Mouse (Mus musculus) forebrain, embryonic 10.5 days (tissue): ENCODE results near the gene 1700029J07Rik. TPM values are rescaled to one million over a fixed set of nuclear protein-coding genes. Genes with fewer than 3 reads are reported as not detected.
A peak's percentile ranks its signal among the peaks of the same experiment; 100 is the strongest.

Experiments used
- DNase-seq: peaks from one replicate; pipeline ENCODE4 v3.0.0-alpha.2; 2017; ENCODE audit warnings: low spot score; ENCODE audit errors: extremely low spot score
- H3K27ac ChIP-seq: fragments of 300-500 bp; sonication (generic); 2 replicates; pipeline ENCODE4 v1.5.1; 2016; ENCODE audit warnings: mild to moderate bottlenecking
- H3K27me3 ChIP-seq: fragments of 300-500 bp; sonication (generic); 2 replicates; pipeline ENCODE4 v1.6.1; 2016; ENCODE audit warnings: mild to moderate bottlenecking; ENCODE audit not compliant: poor library complexity, severe bottlenecking
- H3K36me3 ChIP-seq: fragments of 300-500 bp; sonication (generic); replicated peaks from 2 replicates; pipeline ENCODE4 v1.6.1; 2016; ENCODE audit warnings: mild to moderate bottlenecking, moderate library complexity
- H3K4me1 ChIP-seq: fragments of 300-500 bp; sonication (generic); 2 replicates; pipeline ENCODE4 v1.6.1; 2016
- H3K4me3 ChIP-seq: fragments of 300-500 bp; sonication (generic); 2 replicates; pipeline ENCODE4 v1.5.1; 2016; ENCODE audit warnings: mild to moderate bottlenecking, moderate library complexity
- H3K9me3 ChIP-seq: fragments of 300-500 bp; sonication (generic); 2 replicates; pipeline ENCODE4 v1.6.1; 2016; ENCODE audit warnings: mild to moderate bottlenecking, moderate library complexity
- WGBS: fragments of 180-500 bp; shearing (Covaris S2); methylation state at CpG from one replicate; pipeline ENCODE4 v1.1.7; 2016; 5-methylcytosine and 5-hydroxymethylcytosine counted together
- polyA plus RNA-seq: library from polyadenylated mRNA; unstranded; fragments of >200 nt; fragmentation: Nextera tagmentation; extraction: Ambion mirVana; gene quantifications from 2 replicates; pipeline ENCODE4 v1.2.1, GENCODE M21; 2016

The 1700029J07Rik gene
- 3.7 and 4.2 TPM in 2 replicates for polyA plus RNA-seq

DNA sequence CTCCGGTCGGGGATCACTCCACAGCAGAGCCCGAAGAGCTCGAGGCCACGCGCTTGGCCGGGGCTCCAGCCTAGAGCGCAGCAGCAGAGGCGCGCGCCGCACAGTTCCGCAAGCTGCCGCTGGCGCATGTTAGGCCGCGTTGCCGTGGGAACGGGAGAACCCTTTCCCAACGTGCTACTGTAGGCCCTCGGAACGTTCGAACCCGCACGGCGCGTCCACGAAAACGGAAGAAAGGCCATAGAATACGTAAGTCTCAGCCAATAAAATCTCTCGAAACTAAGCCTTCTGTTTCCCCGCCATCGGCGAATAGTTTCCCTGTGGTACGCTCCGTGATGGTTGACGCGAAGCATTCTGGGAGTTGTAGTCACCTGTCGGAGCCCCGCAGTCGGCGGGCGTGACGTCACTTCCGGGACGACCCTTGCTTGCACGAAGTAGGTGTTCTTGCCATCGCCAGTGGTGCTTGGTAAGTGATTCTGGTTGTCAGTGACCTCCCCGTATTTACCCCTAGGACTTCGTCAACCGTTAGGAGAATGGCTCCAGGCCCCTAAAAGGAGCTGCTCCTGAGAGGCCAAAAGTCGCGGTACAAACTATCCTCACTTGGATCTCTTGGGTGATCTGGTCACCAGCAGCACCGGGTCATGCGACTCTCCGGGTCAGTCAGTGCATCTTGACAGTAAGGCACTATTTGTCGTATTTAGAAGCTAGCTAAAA is at the start of gene 1700029J07Rik, which contains the start of gene Ufsp2:
TSS of gene 1700029J07Rik (minus strand) at position 127 of the 711 bp plus-strand sequence.
TSS of gene Ufsp2 (plus strand) at position 403 of the 711 bp plus-strand sequence.
- H3K4me3 ChIP-seq: peak within 1 kb of the TSS; percentile 66
- peak within 1 kb of the TSS; percentile 91 for H3K27ac ChIP-seq
- peak; percentile 99 for DNase-seq
- H3K4me1 ChIP-seq: peaks cover 18% of the 10 kb centered on the region
- peaks cover 29% of the 10 kb centered on the region for H3K36me3 ChIP-seq
- peaks cover 12% of the 10 kb centered on the region for H3K9me3 ChIP-seq
- no peaks in the 10 kb centered on the region for H3K27me3 ChIP-seq
- WGBS: 1% methylated on average over 57 of the region's 57 CpGs

DNA sequence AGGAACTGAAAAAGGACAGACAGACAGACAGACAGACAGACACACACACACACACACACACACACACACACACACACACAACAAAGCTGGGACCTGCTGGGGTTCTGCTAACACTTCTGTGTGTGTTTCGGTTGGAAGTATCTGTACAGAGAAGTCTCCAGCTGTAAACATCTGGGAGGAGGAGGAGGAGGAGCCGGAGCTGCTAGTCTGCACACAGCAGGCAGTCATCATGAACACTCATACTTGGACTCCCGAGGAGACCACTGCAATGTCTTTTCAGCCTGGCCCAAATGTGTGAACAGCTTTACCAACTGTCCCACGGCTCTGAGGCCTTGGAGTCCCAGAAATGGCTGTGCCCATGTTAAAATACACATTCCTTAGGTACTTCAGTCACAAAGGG is 49.3 kb upstream of the 1700029J07Rik start:
- H3K27ac ChIP-seq: no peak overlapping the region
- no peaks in the 10 kb centered on the region for H3K36me3 ChIP-seq
- H3K27me3 ChIP-seq: no peaks in the 10 kb centered on the region
- WGBS: 74% methylated on average over 4 of the region's 4 CpGs
- DNase-seq: no peak
- no peaks in the 10 kb centered on the region for H3K9me3 ChIP-seq
- no peaks in the 10 kb centered on the region for H3K4me1 ChIP-seq
- H3K4me3 ChIP-seq: no peak overlapping the region

DNA sequence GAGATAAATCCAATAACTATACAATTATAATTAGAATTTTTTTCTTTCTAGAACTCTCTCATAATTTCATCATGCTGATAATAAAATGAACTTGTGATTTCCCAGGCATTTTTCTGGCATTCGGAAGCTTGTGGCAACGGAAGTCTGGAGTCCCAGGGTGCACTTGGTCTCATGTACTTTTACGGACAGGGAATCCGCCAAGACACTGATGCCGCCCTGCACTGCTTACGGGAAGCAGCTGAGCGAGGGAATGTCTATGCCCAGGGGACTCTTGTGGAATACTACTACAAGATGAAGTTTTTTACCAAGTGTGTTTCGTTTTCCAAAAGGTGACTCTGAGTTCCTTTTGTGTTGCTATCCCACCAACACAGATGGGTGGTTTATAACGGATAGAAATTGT is 47.7 kb upstream of the 1700029J07Rik start:
- 92% methylated on average over 9 of the region's 9 CpGs for WGBS

DNA sequence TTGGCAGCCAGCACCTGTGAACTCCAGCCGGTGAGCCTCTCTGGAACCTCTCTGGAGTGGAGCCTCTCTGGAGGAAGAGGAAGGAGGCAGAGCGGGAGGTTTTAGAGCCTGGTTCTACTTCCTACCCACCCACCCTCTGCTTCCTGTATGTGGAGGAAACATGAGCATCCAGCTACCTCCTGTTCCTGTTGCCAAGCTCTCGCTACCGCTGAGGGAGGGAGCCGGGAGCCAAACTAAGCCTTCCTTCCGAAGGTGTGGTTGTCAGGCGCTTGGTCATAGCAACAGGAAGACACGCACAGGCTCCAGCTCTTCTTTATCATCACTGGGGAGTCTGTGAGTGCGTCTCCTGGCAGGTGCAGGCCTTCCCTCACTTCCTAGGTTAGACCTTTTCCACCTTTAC is 47.2 kb upstream of the 1700029J07Rik start:
- WGBS: 93% methylated on average over 9 of the region's 9 CpGs
- Histone ChIP-seq H3K9me3 (no peaks in the 10 kb centered on the region), H3K27ac (no peak overlapping the region), H3K36me3 (no peaks in the 10 kb centered on the region), H3K27me3 (no peaks in the 10 kb centered on the region), H3K4me3 (no peak overlapping the region), H3K4me1 (no peaks in the 10 kb centered on the region)
- no peak for DNase-seq

More for the DNA sequence above, 47.7 kb upstream of the 1700029J07Rik start:
- Histone ChIP-seq H3K4me1 (no peaks in the 10 kb centered on the region), H3K27me3 (no peaks in the 10 kb centered on the region), H3K9me3 (no peaks in the 10 kb centered on the region), H3K27ac (no peak overlapping the region), H3K4me3 (no peak overlapping the region), H3K36me3 (no peaks in the 10 kb centered on the region)
- DNase-seq: no peak

DNA sequence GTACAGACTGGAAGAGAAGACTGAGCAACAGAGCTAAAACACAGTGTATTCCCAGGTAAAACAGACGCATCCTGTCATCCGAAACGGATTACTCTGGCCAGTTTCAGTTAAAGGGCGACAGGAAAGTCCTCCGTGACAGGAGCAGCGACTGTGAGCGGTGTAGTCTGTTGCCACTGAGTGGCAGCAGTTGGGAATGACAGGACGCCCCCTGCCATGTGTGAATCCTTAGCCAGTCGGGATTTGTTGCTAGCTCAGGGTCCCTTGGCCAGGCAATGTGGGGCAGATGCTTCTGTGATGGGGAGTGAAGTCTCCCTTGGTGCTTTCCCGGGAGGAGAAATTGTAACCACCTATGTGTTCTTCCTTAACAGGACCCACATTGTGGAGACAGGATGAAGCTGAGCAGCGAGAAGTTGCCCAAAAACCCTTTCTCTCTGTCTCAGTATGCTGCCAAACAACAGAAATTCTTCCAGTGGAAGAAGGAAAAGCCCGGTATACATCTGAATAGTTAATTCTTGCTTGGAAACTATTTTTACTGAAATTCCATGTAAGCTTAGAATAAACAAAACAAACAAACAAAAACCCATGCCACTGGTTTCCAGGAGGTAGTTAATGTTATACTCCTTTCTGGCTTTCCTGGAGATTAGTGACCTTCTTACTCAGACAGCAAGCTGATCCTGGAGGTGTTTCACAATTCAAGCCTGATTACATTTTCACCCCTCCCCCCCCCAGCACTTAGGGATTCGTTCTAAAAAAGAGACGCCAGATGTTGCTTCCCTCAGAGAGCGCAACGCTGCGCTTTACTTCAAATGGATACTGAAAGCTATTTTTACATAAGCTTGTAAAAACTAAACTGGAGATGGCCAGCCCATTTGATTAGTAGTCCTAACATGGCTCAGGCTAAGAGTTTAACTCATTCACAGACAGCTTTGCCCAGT is 36.0 kb upstream of the 1700029J07Rik start:
- peak; percentile 28 for DNase-seq
- WGBS: 18% methylated on average over 17 of the region's 17 CpGs
- peak overlapping the region; percentile 33; the same call in 1 of the 2 replicates for H3K4me3 ChIP-seq

DNA sequence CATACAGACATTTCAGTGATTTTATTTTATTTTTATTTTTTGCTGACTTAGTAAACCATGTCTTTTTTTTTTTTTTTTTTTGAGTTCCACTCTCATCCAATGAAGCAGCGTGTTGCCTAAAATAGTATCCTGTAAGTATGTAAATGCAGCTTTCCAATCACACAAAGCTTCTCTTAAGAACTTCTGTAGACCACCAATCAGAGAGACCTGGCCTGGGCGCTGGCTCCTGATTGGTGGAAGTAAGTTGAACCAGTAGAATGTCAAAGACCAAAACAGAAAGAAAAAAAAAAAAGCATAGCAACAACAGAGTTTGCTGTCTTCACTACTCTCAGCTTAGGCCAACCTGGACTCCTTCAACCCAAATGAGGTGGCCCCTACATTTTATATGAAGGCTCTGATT is 35.3 kb upstream of the 1700029J07Rik start:
- H3K27ac ChIP-seq: no peak overlapping the region
- H3K36me3 ChIP-seq: no peaks in the 10 kb centered on the region
- no peaks in the 10 kb centered on the region; the same call in 1 of the 2 replicates for H3K27me3 ChIP-seq
- WGBS: 49% methylated on average over 2 of the region's 2 CpGs
- H3K4me1 ChIP-seq: peaks cover 11% of the 10 kb centered on the region
- H3K9me3 ChIP-seq: no peaks in the 10 kb centered on the region
- no peak for DNase-seq
- H3K4me3 ChIP-seq: peak overlapping the region; percentile 33; the same call in 1 of the 2 replicates

More for the DNA sequence above, 36.0 kb upstream of the 1700029J07Rik start:
- peak overlapping the region; percentile 48; the same call in 1 of the 2 replicates for H3K27ac ChIP-seq
- no peaks in the 10 kb centered on the region for H3K9me3 ChIP-seq
- no peaks in the 10 kb centered on the region for H3K36me3 ChIP-seq
- peaks cover 11% of the 10 kb centered on the region for H3K4me1 ChIP-seq
- no peaks in the 10 kb centered on the region; the same call in 1 of the 2 replicates for H3K27me3 ChIP-seq

DNA sequence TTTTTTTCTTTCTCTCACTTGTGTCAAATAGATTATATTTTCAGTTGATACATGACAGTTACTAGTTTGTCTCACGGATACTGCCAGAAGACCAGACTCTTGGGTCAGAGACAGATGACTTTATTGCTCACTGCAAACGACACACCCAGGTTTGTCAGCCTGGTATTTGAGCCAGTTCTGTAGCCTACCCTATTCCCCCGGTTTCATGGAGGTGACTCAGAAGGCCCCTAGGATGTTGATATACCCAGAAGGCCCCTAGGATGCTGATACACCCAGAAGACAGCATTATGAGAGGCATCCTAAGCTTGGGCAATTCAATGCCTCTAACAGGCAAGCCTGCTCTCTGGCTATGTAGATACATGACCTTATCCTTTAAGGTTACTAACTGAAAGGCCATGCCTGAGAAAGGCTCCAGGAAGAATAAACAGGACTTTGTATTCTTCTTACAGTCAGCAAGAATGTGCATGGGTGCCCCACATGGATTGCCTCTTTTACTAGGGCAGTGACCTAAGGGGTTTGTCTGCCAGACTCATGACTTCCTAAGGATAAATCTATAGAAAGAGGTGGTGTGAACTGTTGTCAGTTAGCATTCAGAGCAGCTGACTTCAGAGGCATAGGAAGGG is 32.1 kb upstream of the 1700029J07Rik start:
- no peaks in the 10 kb centered on the region for H3K36me3 ChIP-seq
- H3K4me1 ChIP-seq: peaks cover 11% of the 10 kb centered on the region
- WGBS: 83% methylated on average over 3 of the region's 3 CpGs
- H3K27ac ChIP-seq: no peak overlapping the region
- H3K27me3 ChIP-seq: no peaks in the 10 kb centered on the region; the same call in 1 of the 2 replicates
- H3K9me3 ChIP-seq: no peaks in the 10 kb centered on the region
- H3K4me3 ChIP-seq: no peak overlapping the region
- DNase-seq: no peak

DNA sequence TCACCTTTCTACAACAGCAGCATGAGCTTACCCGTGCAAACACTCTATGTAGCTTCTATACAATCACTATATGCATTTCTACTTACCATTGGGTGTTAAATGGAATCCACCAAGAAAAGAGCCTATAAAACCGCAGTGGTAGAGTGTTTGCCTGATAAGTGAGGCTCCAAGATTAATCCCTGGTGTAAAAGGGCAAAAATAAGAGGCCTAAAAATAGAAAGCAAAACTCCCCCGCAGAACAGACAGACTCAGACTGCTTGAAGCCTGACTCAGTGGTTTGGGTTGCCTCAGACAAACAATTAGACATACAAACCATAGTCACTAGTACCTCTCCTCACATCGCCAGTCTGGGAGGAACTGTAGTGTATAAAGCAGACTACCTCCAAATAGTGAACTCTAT is 30.5 kb upstream of the 1700029J07Rik start, which contains the start of gene Ankrd37:
TSS of gene Ankrd37 (minus strand) at position 112 of the 400 bp plus-strand sequence.
- H3K36me3 ChIP-seq: no peaks in the 10 kb centered on the region
- DNase-seq: no peak
- H3K4me1 ChIP-seq: peaks cover 3% of the 10 kb centered on the region
- 80% methylated on average over 4 of the region's 4 CpGs for WGBS
- H3K9me3 ChIP-seq: no peaks in the 10 kb centered on the region
- H3K27ac ChIP-seq: no peak within 1 kb of the TSS
- H3K4me3 ChIP-seq: no peak within 1 kb of the TSS
- no peaks in the 10 kb centered on the region for H3K27me3 ChIP-seq

DNA sequence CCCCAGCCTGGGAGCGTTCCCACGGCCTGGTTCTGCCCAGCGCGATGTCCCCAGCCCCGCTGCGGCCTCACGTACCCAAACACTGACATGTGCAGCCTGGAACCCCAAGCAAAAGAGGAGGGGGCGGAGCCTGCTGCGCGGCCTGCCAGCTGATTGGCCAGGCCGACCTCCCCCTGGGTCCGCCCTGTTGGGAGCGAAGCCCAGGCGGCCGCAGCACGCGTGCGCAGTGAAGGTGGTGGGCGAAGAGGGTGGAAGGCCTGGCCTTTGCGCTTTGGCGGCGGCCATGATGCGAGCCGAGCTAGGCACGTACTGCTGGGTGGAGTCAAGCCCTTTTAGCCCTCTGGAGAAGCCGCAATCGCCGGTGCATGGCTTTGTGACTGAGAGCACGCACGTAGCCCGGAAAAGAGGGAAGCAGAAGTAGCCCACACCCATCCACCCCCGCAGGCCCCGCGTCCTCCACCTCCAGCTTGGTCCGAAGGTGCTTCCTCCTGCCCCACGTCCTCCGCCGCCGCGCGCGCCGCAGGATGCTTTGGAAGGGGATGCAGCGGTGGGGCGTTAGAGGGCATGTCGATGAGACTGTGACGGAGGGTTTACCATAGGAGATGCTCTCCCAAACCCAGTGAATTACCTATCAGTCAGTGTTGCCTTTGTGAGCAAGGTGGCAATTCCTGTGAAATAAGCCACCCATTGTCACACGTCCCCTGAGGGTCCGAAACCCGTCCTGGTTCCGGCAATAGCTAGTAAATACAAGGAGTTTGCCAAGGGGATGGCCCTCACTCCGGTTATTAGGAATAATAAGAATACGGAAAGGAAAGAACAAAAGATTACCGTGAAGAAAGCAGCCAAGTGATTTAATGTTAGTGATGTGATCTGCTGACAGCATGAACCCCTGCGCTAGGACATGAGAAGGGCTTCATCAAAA is 25.0 kb upstream of the 1700029J07Rik start:
- WGBS: 6% methylated on average over 55 of the region's 55 CpGs
- Histone ChIP-seq H3K36me3 (peaks cover 29% of the 10 kb centered on the region), H3K27me3 (no peaks in the 10 kb centered on the region), H3K9me3 (no peaks in the 10 kb centered on the region), H3K4me3 (peak overlapping the region; percentile 63), H3K4me1 (peaks cover 26% of the 10 kb centered on the region), H3K27ac (peak overlapping the region; percentile 98)
- DNase-seq: peak; percentile 99

DNA sequence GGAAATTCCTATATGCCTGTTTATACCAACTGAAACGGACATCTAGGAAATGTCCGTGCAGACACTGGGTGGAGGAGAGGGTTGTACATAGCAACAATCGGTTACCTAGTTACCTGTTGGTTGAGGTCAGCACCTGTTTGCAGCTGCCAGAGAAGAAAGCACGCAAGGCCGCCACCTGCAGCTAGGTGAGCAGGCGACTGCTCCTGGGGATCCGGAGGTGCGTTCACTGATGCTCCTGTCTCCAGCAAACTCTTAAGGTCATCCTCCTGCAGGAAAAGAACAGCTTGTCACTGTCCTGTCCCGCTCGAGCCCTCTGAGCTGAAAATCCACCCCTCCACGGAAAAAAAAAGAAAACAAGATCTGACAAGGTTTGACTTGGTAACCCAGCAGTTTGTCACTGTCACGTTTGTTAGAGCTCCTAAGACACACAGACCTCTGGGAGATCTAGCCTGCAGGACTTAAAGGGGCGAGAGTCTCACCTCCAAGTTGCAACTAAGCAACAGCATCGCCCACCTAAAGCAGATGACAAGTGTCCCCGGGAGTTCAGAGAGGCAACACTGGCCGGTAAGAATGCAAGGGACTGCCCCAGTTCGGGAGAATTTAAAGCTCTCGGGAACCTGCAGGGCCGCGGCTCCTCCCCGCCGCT is 24.2 kb upstream of the 1700029J07Rik start, which contains the start of gene Lrp2bp:
TSS of gene Lrp2bp (plus strand) at position 166 of the 646 bp plus-strand sequence.
- WGBS: 5% methylated on average over 22 of the region's 22 CpGs
- peak; percentile 24 for DNase-seq

DNA sequence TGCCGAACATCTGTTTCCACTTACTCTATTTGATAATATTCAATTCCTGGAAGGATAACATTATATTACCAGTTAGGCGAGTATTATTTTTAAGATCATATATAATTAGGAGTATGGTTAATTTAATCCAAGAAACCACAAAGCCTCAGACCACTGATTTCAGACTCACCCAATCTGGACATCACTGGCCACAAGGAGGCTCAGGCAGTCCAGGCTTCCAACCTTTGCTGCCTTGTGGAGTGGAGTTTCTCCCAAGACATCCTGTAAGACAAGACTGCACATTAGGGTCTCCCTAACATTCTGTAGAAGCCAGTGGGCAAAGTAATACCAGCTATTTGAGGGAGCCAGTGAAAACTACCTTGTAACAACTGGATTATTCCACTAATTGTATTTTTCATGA is 23.2 kb upstream of the 1700029J07Rik start:
- H3K9me3 ChIP-seq: no peaks in the 10 kb centered on the region
- 91% methylated on average over 2 of the region's 2 CpGs for WGBS
- peaks cover 43% of the 10 kb centered on the region for H3K36me3 ChIP-seq
- no peak overlapping the region for H3K27ac ChIP-seq
- H3K4me1 ChIP-seq: peaks cover 26% of the 10 kb centered on the region
- H3K4me3 ChIP-seq: no peak overlapping the region
- DNase-seq: no peak
- no peaks in the 10 kb centered on the region for H3K27me3 ChIP-seq

More for the DNA sequence above, 24.2 kb upstream of the 1700029J07Rik start, which contains the start of gene Lrp2bp:
- Histone ChIP-seq H3K27me3 (no peaks in the 10 kb centered on the region), H3K4me3 (peak within 1 kb of the TSS; percentile 63), H3K4me1 (peaks cover 26% of the 10 kb centered on the region), H3K27ac (peak within 1 kb of the TSS; percentile 98), H3K9me3 (no peaks in the 10 kb centered on the region), H3K36me3 (peaks cover 33% of the 10 kb centered on the region)
